Mouse (Mus musculus) MEL (cell line): Measurements from ENCODE around the gene Rad50. TPM values are rescaled to one million over a fixed set of nuclear protein-coding genes. Genes with fewer than 3 reads are reported as not detected.

Experiments
- DNase-seq: peaks from one replicate; pipeline ENCODE4 v3.0.0; 2011; ENCODE audit warnings: low read depth, low spot score
- H3K27ac ChIP-seq: 2 replicates; pipeline ENCODE4 v1.5.1; 2012; ENCODE audit warnings: low read depth, mild to moderate bottlenecking, control low read depth, low read length, moderate library complexity; ENCODE audit not compliant: control insufficient read depth
- H3K27me3 ChIP-seq, 2 experiments: fragments of 150-350 bp in 1 of 2; sonication (generic) in 1 of 2; 2 replicates each; pipeline ENCODE4 v1.6.1; 2012; ENCODE audit warnings: low read length in 2 of 2, mild to moderate bottlenecking in 2 of 2, improper control_type of control experiment in 1 of 2, moderate library complexity in 1 of 2; ENCODE audit not compliant: insufficient read depth in 2 of 2, control insufficient read depth in 1 of 2
- H3K36me3 ChIP-seq, 2 experiments: 2 replicates each; pipeline ENCODE4 v1.6.1; 2012 to 2014; ENCODE audit warnings: low read length in 2 of 2, improper control_type of control experiment in 1 of 2, inconsistent platforms in 1 of 2, mild to moderate bottlenecking in 1 of 2; ENCODE audit not compliant: insufficient read depth in 2 of 2, control insufficient read depth in 1 of 2
- H3K4me1 ChIP-seq, 2 experiments: fragments of 150-350 bp in 1 of 2; sonication (generic) in 1 of 2; 2 replicates each; pipeline ENCODE4 v1.6.1; 2012; ENCODE audit warnings: low read length in 2 of 2, improper control_type of control experiment in 1 of 2, mild to moderate bottlenecking in 1 of 2; ENCODE audit not compliant: insufficient read depth in 2 of 2, control insufficient read depth in 1 of 2
- H3K4me3 ChIP-seq, 2 experiments: fragments of 150-350 bp in 1 of 2; sonication (generic) in 1 of 2; 2 replicates each; pipeline ENCODE4 v1.5.1; 2012; ENCODE audit warnings: low read depth in 2 of 2, low read length in 2 of 2, mild to moderate bottlenecking in 2 of 2, moderate library complexity in 2 of 2, control low read depth in 1 of 2, improper control_type of control experiment in 1 of 2; ENCODE audit not compliant: control insufficient read depth in 1 of 2, insufficient read depth in 1 of 2
- H3K79me2 ChIP-seq: 2 replicates; pipeline ENCODE4 v1.6.1; 2012; ENCODE audit warnings: mild to moderate bottlenecking, low read length, moderate library complexity; ENCODE audit not compliant: control insufficient read depth, poor library complexity, insufficient read depth
- H3K9ac ChIP-seq: 2 replicates; pipeline ENCODE4 v1.6.1; 2012; ENCODE audit warnings: low read depth, mild to moderate bottlenecking, control low read depth, low read length, moderate library complexity; ENCODE audit not compliant: control insufficient read depth, poor library complexity, severe bottlenecking
- H3K9me3 ChIP-seq: fragments of 150-350 bp; sonication (generic); replicated peaks from 2 replicates; pipeline ENCODE4 v1.6.1; 2012; ENCODE audit warnings: mild to moderate bottlenecking, low read length, improper control_type of control experiment, moderate library complexity; ENCODE audit not compliant: insufficient read depth
- CTCF ChIP-seq, 3 experiments: IDR thresholded peaks in 2 of 3; conservative IDR thresholded peaks in 1 of 3; 2 replicates each; pipeline ENCODE4 v1.5.1; 2011 to 2012; ENCODE audit warnings: low read length in 3 of 3, low read depth in 2 of 3, mild to moderate bottlenecking in 2 of 3, improper control_type of control experiment in 1 of 3, inconsistent platforms in 1 of 3, mixed read lengths in 1 of 3, moderate library complexity in 1 of 3; ENCODE audit not compliant: control insufficient read depth in 1 of 3, insufficient read depth in 1 of 3, poor library complexity in 1 of 3, severe bottlenecking in 1 of 3
- ELF1 ChIP-seq: IDR thresholded peaks from 2 replicates; pipeline ENCODE4 v1.6.1; 2014; ENCODE audit warnings: low read depth, mild to moderate bottlenecking, inconsistent platforms, low read length, improper control_type of control experiment, moderate library complexity
- GABPA ChIP-seq: IDR thresholded peaks from 2 replicates; pipeline ENCODE4 v1.6.1; 2012; ENCODE audit warnings: low read depth, mild to moderate bottlenecking, inconsistent platforms, low read length, improper control_type of control experiment, moderate library complexity
- RAD21 ChIP-seq: IDR thresholded peaks from 2 replicates; pipeline ENCODE4 v1.6.1; 2011; ENCODE audit warnings: mild to moderate bottlenecking, low read depth, low read length, improper control_type of control experiment
- SIN3A ChIP-seq: IDR thresholded peaks from 2 replicates; pipeline ENCODE4 v1.6.1; 2012; ENCODE audit warnings: low read length, improper control_type of control experiment, inconsistent platforms
- SMC3 ChIP-seq: IDR thresholded peaks from 2 replicates; pipeline ENCODE4 v1.6.1; 2011; ENCODE audit warnings: low read depth, low read length, improper control_type of control experiment
- UBTF ChIP-seq: IDR thresholded peaks from 2 replicates; pipeline ENCODE4 v1.6.1; 2012; ENCODE audit warnings: low read depth, mild to moderate bottlenecking, inconsistent platforms, low read length, improper control_type of control experiment, moderate library complexity, borderline replicate concordance; ENCODE audit not compliant: insufficient read depth
- ZC3H11A ChIP-seq: IDR thresholded peaks from 2 replicates; pipeline ENCODE4 v1.6.1; 2012; ENCODE audit warnings: low read depth, mild to moderate bottlenecking, inconsistent platforms, low read length, improper control_type of control experiment
- polyA plus RNA-seq, 2 experiments: library from polyadenylated mRNA; stranded (reverse) in 1 of 2; unstranded in 1 of 2; fragments of >175 nt in 1 of 2; fragments of >200 nt in 1 of 2; gene quantifications; 2 replicates each; pipeline versions ENCODE4 v1.2.1 to v1.2.4; 2012; ENCODE audit warnings: low replicate concordance in 2 of 2, low read depth in 1 of 2; ENCODE audit not compliant: insufficient read length in 2 of 2, insufficient read depth in 1 of 2, missing spikeins in 1 of 2
- total RNA-seq: library from RNA; depleted of rRNA; stranded (reverse); fragments of 300-350 nt; gene quantifications from 2 replicates; pipeline ENCODE4 v1.2.3, GENCODE M21; 2012; rRNA removed

Gene Rad50
- total and polyA plus RNA-seq, 3 experiments, result 32.6 to 447 (median 44.6) TPM

- peak; percentile 65 for DNase-seq
- no peak overlapping the region for H3K4me3 ChIP-seq
- H3K4me1 ChIP-seq, result peaks cover 26 to 28% of the 10 kb centered on the region in 2 experiments
- H3K27ac ChIP-seq, result peak overlapping the region; percentile 75
- H3K27me3 ChIP-seq, result no peaks in the 10 kb centered on the region
- TF ChIP-seq CTCF (IDR thresholded peaks at IDR 0.05 in 2 of 3, conservative IDR thresholded peaks at IDR 0.05 in 1 of 3; ENCODE audit: control insufficient read depth in 1 of 3, insufficient read depth in 1 of 3, low read depth in 2 of 3, low read length in 3 of 3, poor library complexity in 1 of 3, severe bottlenecking in 1 of 3), result peak; percentile 39 to 76 (median 57)
- 0 out of 2 replicates have a peak, but pooled peaks have one; percentile 33 for TF ChIP-seq UBTF
- TF ChIP-seq SMC3, result peak; percentile 78
- TF ChIP-seq SIN3A, result 0 out of 2 replicates have a peak, but pooled peaks have one; percentile 5
- no peak for TF ChIP-seq ELF1
- no peak for TF ChIP-seq GABPA
- TF ChIP-seq RAD21, result peak; percentile 75
- TF ChIP-seq ZC3H11A, result peak; percentile 65
- H3K79me2 ChIP-seq, result no peaks in the 10 kb centered on the region
- no peaks in the 10 kb centered on the region for H3K9me3 ChIP-seq
- peak overlapping the region; percentile 35 for H3K9ac ChIP-seq
- H3K36me3 ChIP-seq, result peaks cover 0 to 17% of the 10 kb centered on the region in 2 experiments; a peak in 2 of 4 replicates
Observed at GRCm38 (mm10) chr11:53604983-53605382, 102.1 kb downstream of the Rad50 start.

Other genes with a start within 250 kb of the Rad50 start
- gene Gm9837, start 236.8 kb downstream of the Rad50 start, total RNA-seq, result not detected in 2 replicates
- not detected for gene Gm9837, start 236.8 kb downstream of the Rad50 start, polyA plus RNA-seq
- not detected in 2 replicates for gene Gm9945, start 227.2 kb downstream of the Rad50 start, total RNA-seq
- not detected for gene Gm9945, start 227.2 kb downstream of the Rad50 start, polyA plus RNA-seq
- gene Sowaha, start 227.0 kb downstream of the Rad50 start, total RNA-seq, result not detected in 2 replicates
- gene Sowaha, start 227.0 kb downstream of the Rad50 start, polyA plus RNA-seq, result not detected
- 199 and 278 TPM in 2 replicates for gene Sept8, start 188.1 kb downstream of the Rad50 start, total RNA-seq
- gene Sept8, start 188.1 kb downstream of the Rad50 start, polyA plus RNA-seq, result 100 to 1,000 TPM; 196 to 294 TPM
- 13.6 and 14.2 TPM in 2 replicates for gene Kif3a, start 139.9 kb downstream of the Rad50 start, total RNA-seq
- gene Kif3a, start 139.9 kb downstream of the Rad50 start, polyA plus RNA-seq, result 10 to 100 TPM; 17.1 to 88.3 TPM
- gene Il4, start 88.7 kb downstream of the Rad50 start, total RNA-seq, result 9.4 and 10.4 TPM in 2 replicates
- gene Il4, start 88.7 kb downstream of the Rad50 start, polyA plus RNA-seq, result 1 to 10 TPM in 1 of 2 experiments, not detected in 1; 4.3 TPM
- gene Il13, start 72.6 kb downstream of the Rad50 start, total RNA-seq, result not detected in 2 replicates
- not detected for gene Il13, start 72.6 kb downstream of the Rad50 start, polyA plus RNA-seq
- not detected in 2 replicates for gene Il5, start 13.5 kb upstream of the Rad50 start, total RNA-seq
- gene Il5, start 13.5 kb upstream of the Rad50 start, polyA plus RNA-seq, result not detected
- gene Irf1, start 62.7 kb upstream of the Rad50 start, total RNA-seq, result 0.46 and 0.73 TPM in 2 replicates
- gene Irf1, start 62.7 kb upstream of the Rad50 start, polyA plus RNA-seq, result 1 to 10 TPM in 1 of 2 experiments, not detected in 1; 1.9 TPM
- gene Gm17334, start 65.9 kb upstream of the Rad50 start, total RNA-seq, result not detected in 2 replicates
- gene Gm17334, start 65.9 kb upstream of the Rad50 start, polyA plus RNA-seq, result not detected
- gene Gm12216, start 151.9 kb upstream of the Rad50 start, total RNA-seq, result not detected in 2 replicates
- gene Gm12216, start 151.9 kb upstream of the Rad50 start, polyA plus RNA-seq, result not detected
- gene Slc22a5, start 184.3 kb upstream of the Rad50 start, total RNA-seq, result 10.2 and 11.8 TPM in 2 replicates
- gene Slc22a5, start 184.3 kb upstream of the Rad50 start, polyA plus RNA-seq, result 10 to 100 TPM in 1 of 2 experiments, not detected in 1; 12.5 TPM